Mouse (Mus musculus): ENCODE data around the gene Tm6sf1. TPM values are rescaled to one million over a fixed set of nuclear protein-coding genes. Genes with fewer than 3 reads are reported as not detected.

Gene Tm6sf1
- polyA plus RNA-seq, 1 experiment from 2014 or later = 20.0 TPM

GRCm38 (mm10) chr7:81864552-81864951 is 5.8 kb downstream of the Tm6sf1 start:
- WGBS = 84% methylated on average over 6 of the region's 6 CpGs
- Histone ChIP-seq H3K36me3 (peaks cover 13% of the 10 kb centered on the region), H3K4me3 (no peak overlapping the region), H3K9me3 (no peaks in the 10 kb centered on the region), H3K4me1 (peaks cover 35% of the 10 kb centered on the region), H3K27me3 (replicated peaks) (no peaks in the 10 kb centered on the region; the same call in 1 of the 2 replicates), H3K27ac (replicated peaks) (no peak overlapping the region), H3K4me2 (no peak overlapping the region), H3K9ac (no peak overlapping the region)
- ATAC-seq (ENCODE audit: extremely low read depth, insufficient number of reproducible peaks, low FRiP score, low TSS enrichment) = no peak

GRCm38 (mm10) chr7:81865937-81866336 is 7.1 kb downstream of the Tm6sf1 start:
- H3K9me3 ChIP-seq = no peaks in the 10 kb centered on the region
- H3K36me3 ChIP-seq = peaks cover 25% of the 10 kb centered on the region
- H3K9ac ChIP-seq = no peak overlapping the region
- no peak overlapping the region for H3K4me3 ChIP-seq
- no peak overlapping the region for H3K27ac ChIP-seq (replicated peaks)
- H3K4me1 ChIP-seq = peaks cover 25% of the 10 kb centered on the region
- ATAC-seq (ENCODE audit: extremely low read depth, insufficient number of reproducible peaks, low FRiP score, low TSS enrichment) = no peak
- no peak overlapping the region for H3K4me2 ChIP-seq
- 93% methylated on average over 6 of the region's 6 CpGs for WGBS
- H3K27me3 ChIP-seq (replicated peaks) = no peaks in the 10 kb centered on the region; the same call in 1 of the 2 replicates

GRCm38 (mm10) chr7:81867231-81867930 is 8.6 kb downstream of the Tm6sf1 start:
- Histone ChIP-seq H3K9ac (no peak overlapping the region), H3K27ac (replicated peaks) (no peak overlapping the region), H3K4me3 (no peak overlapping the region), H3K27me3 (replicated peaks) (no peaks in the 10 kb centered on the region), H3K4me1 (peaks cover 15% of the 10 kb centered on the region), H3K9me3 (no peaks in the 10 kb centered on the region), H3K36me3 (peaks cover 38% of the 10 kb centered on the region), H3K4me2 (no peak overlapping the region)
- no peak for ATAC-seq (ENCODE audit: extremely low read depth, insufficient number of reproducible peaks, low FRiP score, low TSS enrichment)
- 80% methylated on average over 9 of the region's 9 CpGs for WGBS

- 28% methylated on average over 6 of the region's 6 CpGs for WGBS
- no peak overlapping the region for H3K4me2 ChIP-seq
- no peak overlapping the region for H3K27ac ChIP-seq (replicated peaks)
- H3K9me3 ChIP-seq = no peaks in the 10 kb centered on the region
- ATAC-seq (ENCODE audit: extremely low read depth, insufficient number of reproducible peaks, low FRiP score, low TSS enrichment) = no peak
- peaks cover 43% of the 10 kb centered on the region for H3K36me3 ChIP-seq
- H3K9ac ChIP-seq = no peak overlapping the region
- H3K4me1 ChIP-seq = peaks cover 14% of the 10 kb centered on the region
- H3K27me3 ChIP-seq (replicated peaks) = no peaks in the 10 kb centered on the region
- H3K4me3 ChIP-seq = no peak overlapping the region
Measured at GRCm38 (mm10) chr7:81868158-81868557, 9.4 kb downstream of the Tm6sf1 start.

GRCm38 (mm10) chr7:81872493-81873013 is 13.8 kb downstream of the Tm6sf1 start:
- H3K4me3 ChIP-seq = no peak overlapping the region
- ATAC-seq (ENCODE audit: extremely low read depth, insufficient number of reproducible peaks, low FRiP score, low TSS enrichment) = no peak
- H3K27ac ChIP-seq (replicated peaks) = no peak overlapping the region
- 56% methylated on average over 13 of the region's 13 CpGs for WGBS
- no peaks in the 10 kb centered on the region for H3K27me3 ChIP-seq (replicated peaks)
- H3K4me2 ChIP-seq = no peak overlapping the region
- H3K9me3 ChIP-seq = no peaks in the 10 kb centered on the region
- H3K4me1 ChIP-seq = peaks cover 23% of the 10 kb centered on the region
- H3K9ac ChIP-seq = no peak overlapping the region
- peaks cover 44% of the 10 kb centered on the region for H3K36me3 ChIP-seq

- Histone ChIP-seq H3K9me3 (no peaks in the 10 kb centered on the region), H3K4me3 (no peak overlapping the region), H3K9ac (no peak overlapping the region), H3K4me1 (peaks cover 23% of the 10 kb centered on the region), H3K27me3 (replicated peaks) (no peaks in the 10 kb centered on the region), H3K36me3 (peaks cover 42% of the 10 kb centered on the region), H3K4me2 (no peak overlapping the region), H3K27ac (replicated peaks) (no peak overlapping the region)
- no peak for ATAC-seq (ENCODE audit: extremely low read depth, insufficient number of reproducible peaks, low FRiP score, low TSS enrichment)
- 33% methylated on average over 1 of the region's 1 CpGs for WGBS
Measured at GRCm38 (mm10) chr7:81873807-81874206, 15.0 kb downstream of the Tm6sf1 start.

- no peak overlapping the region for H3K4me2 ChIP-seq
- H3K36me3 ChIP-seq = peaks cover 38% of the 10 kb centered on the region
- no peaks in the 10 kb centered on the region for H3K27me3 ChIP-seq (replicated peaks)
- H3K9me3 ChIP-seq = no peaks in the 10 kb centered on the region
- no peak for ATAC-seq (ENCODE audit: extremely low read depth, insufficient number of reproducible peaks, low FRiP score, low TSS enrichment)
- no peak overlapping the region for H3K4me3 ChIP-seq
- H3K9ac ChIP-seq = no peak overlapping the region
- H3K4me1 ChIP-seq = peaks cover 22% of the 10 kb centered on the region
- 57% methylated on average over 6 of the region's 6 CpGs for WGBS
- H3K27ac ChIP-seq (replicated peaks) = no peak overlapping the region
Measured at GRCm38 (mm10) chr7:81874636-81875035, 15.8 kb downstream of the Tm6sf1 start.

- H3K9me3 ChIP-seq = no peaks in the 10 kb centered on the region
- ATAC-seq (ENCODE audit: extremely low read depth, insufficient number of reproducible peaks, low FRiP score, low TSS enrichment) = no peak
- H3K27ac ChIP-seq (replicated peaks) = no peak overlapping the region
- H3K9ac ChIP-seq = no peak overlapping the region
- peaks cover 32% of the 10 kb centered on the region for H3K36me3 ChIP-seq
- H3K4me3 ChIP-seq = no peak overlapping the region
- peaks cover 19% of the 10 kb centered on the region for H3K4me1 ChIP-seq
- no peak overlapping the region for H3K4me2 ChIP-seq
- H3K27me3 ChIP-seq (replicated peaks) = no peaks in the 10 kb centered on the region
- 49% methylated on average over 9 of the region's 9 CpGs for WGBS
Measured at GRCm38 (mm10) chr7:81875372-81875771, 16.6 kb downstream of the Tm6sf1 start.

- Histone ChIP-seq H3K4me2 (no peak overlapping the region), H3K27ac (replicated peaks) (no peak overlapping the region), H3K4me3 (no peak overlapping the region), H3K9ac (no peak overlapping the region), H3K4me1 (peaks cover 9% of the 10 kb centered on the region), H3K27me3 (replicated peaks) (no peaks in the 10 kb centered on the region), H3K9me3 (no peaks in the 10 kb centered on the region), H3K36me3 (peaks cover 25% of the 10 kb centered on the region)
- WGBS = 78% methylated on average over 5 of the region's 5 CpGs
- ATAC-seq (ENCODE audit: extremely low read depth, insufficient number of reproducible peaks, low FRiP score, low TSS enrichment) = no peak
Measured at GRCm38 (mm10) chr7:81880286-81880685, 21.5 kb downstream of the Tm6sf1 start.

- no peak for ATAC-seq (ENCODE audit: extremely low read depth, insufficient number of reproducible peaks, low FRiP score, low TSS enrichment)
Measured at GRCm38 (mm10) chr7:81880797-81881196, 22.0 kb downstream of the Tm6sf1 start.

GRCm38 (mm10) chr7:81881600-81881999 is 22.8 kb downstream of the Tm6sf1 start:
- WGBS = 66% methylated on average over 3 of the region's 3 CpGs
- no peak overlapping the region for H3K27ac ChIP-seq (replicated peaks)
- no peaks in the 10 kb centered on the region for H3K27me3 ChIP-seq (replicated peaks)
- no peaks in the 10 kb centered on the region for H3K9me3 ChIP-seq
- no peak for ATAC-seq (ENCODE audit: extremely low read depth, insufficient number of reproducible peaks, low FRiP score, low TSS enrichment)
- 0 out of 2 replicates have a peak, but pooled peaks cover 3% of the 10 kb centered on the region for H3K4me1 ChIP-seq
- H3K9ac ChIP-seq = no peak overlapping the region
- no peak overlapping the region for H3K4me2 ChIP-seq
- no peak overlapping the region for H3K4me3 ChIP-seq
- H3K36me3 ChIP-seq = peaks cover 35% of the 10 kb centered on the region

More at GRCm38 (mm10) chr7:81880797-81881196, 22.0 kb downstream of the Tm6sf1 start:
- 89% methylated on average over 4 of the region's 4 CpGs for WGBS
- Histone ChIP-seq H3K27me3 (replicated peaks) (no peaks in the 10 kb centered on the region), H3K4me2 (no peak overlapping the region), H3K36me3 (peaks cover 28% of the 10 kb centered on the region), H3K9me3 (no peaks in the 10 kb centered on the region), H3K27ac (replicated peaks) (no peak overlapping the region), H3K4me1 (peaks cover 7% of the 10 kb centered on the region; the same call in 1 of the 2 replicates), H3K9ac (no peak overlapping the region), H3K4me3 (no peak overlapping the region)

GRCm38 (mm10) chr7:81885128-81885527 is 26.3 kb downstream of the Tm6sf1 start:
- no peak overlapping the region for H3K27ac ChIP-seq (replicated peaks)
- H3K4me3 ChIP-seq = no peak overlapping the region
- WGBS = 74% methylated on average over 4 of the region's 4 CpGs
- no peak overlapping the region for H3K9ac ChIP-seq
- H3K36me3 ChIP-seq = peaks cover 33% of the 10 kb centered on the region
- H3K4me2 ChIP-seq = no peak overlapping the region
- H3K27me3 ChIP-seq (replicated peaks) = no peaks in the 10 kb centered on the region
- ATAC-seq (ENCODE audit: extremely low read depth, insufficient number of reproducible peaks, low FRiP score, low TSS enrichment) = no peak
- 0 out of 2 replicates have a peak, but pooled peaks cover 3% of the 10 kb centered on the region for H3K4me1 ChIP-seq
- H3K9me3 ChIP-seq = no peaks in the 10 kb centered on the region
